Mouse (Mus musculus) liver, postnatal 0 days (tissue): Measurements from ENCODE around the gene Dgkb. TPM values are rescaled to one million over a fixed set of nuclear protein-coding genes. Genes with fewer than 3 reads are reported as not detected.

Source experiments
- ATAC-seq: fragments of 200-750 bp; cut with Nextera tagmentation; 2 replicates; pipeline ENCODE4 v1.8.0; 2017; ENCODE audit warnings: mild to moderate bottlenecking, moderate library complexity
- DNase-seq: peaks from one replicate; pipeline ENCODE4 v3.0.0-alpha.2; 2016
- H3K27ac ChIP-seq: fragments of 300-500 bp; sonication (generic); 2 replicates; pipeline ENCODE4 v1.5.1; 2014; ENCODE audit warnings: antibody characterized with exemption, moderate library complexity, mild to moderate bottlenecking, low read depth
- H3K27me3 ChIP-seq: fragments of 300-500 bp; sonication (generic); 2 replicates; pipeline ENCODE4 v1.6.1; 2014; ENCODE audit warnings: low read length, control low read depth, mixed read lengths; ENCODE audit not compliant: insufficient read depth
- H3K36me3 ChIP-seq: fragments of 300-500 bp; sonication (generic); replicated peaks from 2 replicates; pipeline ENCODE4 v1.6.1; 2014; ENCODE audit warnings: mild to moderate bottlenecking, control low read depth, low read length, moderate library complexity, mixed read lengths; ENCODE audit not compliant: insufficient read depth
- H3K4me1 ChIP-seq: fragments of 300-500 bp; sonication (generic); 2 replicates; pipeline ENCODE4 v1.6.1; 2014; ENCODE audit warnings: antibody characterized with exemption, mild to moderate bottlenecking, control low read depth; ENCODE audit not compliant: insufficient read depth
- H3K4me2 ChIP-seq: fragments of 300-500 bp; sonication (generic); 2 replicates; pipeline ENCODE4 v1.6.1; 2014; ENCODE audit warnings: low read depth, mild to moderate bottlenecking, low read length, moderate library complexity, mixed read lengths
- H3K4me3 ChIP-seq: fragments of 300-500 bp; sonication (generic); 2 replicates; pipeline ENCODE4 v1.5.1; 2014; ENCODE audit warnings: low read depth, low read length
- H3K9ac ChIP-seq: fragments of 300-500 bp; sonication (generic); replicated peaks from 2 replicates; pipeline ENCODE4 v1.6.1; 2014; ENCODE audit warnings: mild to moderate bottlenecking, moderate library complexity
- H3K9me3 ChIP-seq: fragments of 300-500 bp; sonication (generic); 2 replicates; pipeline ENCODE4 v1.6.1; 2016; ENCODE audit warnings: mild to moderate bottlenecking, control low read depth, low read length, mixed read lengths
- CTCF ChIP-seq: sonication (generic); IDR thresholded peaks from 2 replicates; pipeline ENCODE4 v1.5.1; 2016; ENCODE audit warnings: antibody characterized with exemption, low read depth
- EP300 ChIP-seq: IDR thresholded peaks from 2 replicates; pipeline ENCODE4 v1.6.1; 2016; ENCODE audit warnings: antibody characterized with exemption, low read depth, mild to moderate bottlenecking
- WGBS: fragments of 180-500 bp; shearing (Covaris S2); extraction: QIAGEN DNeasy Blood & Tissue Kit; methylation state at CpG from one replicate; pipeline ENCODE4 v1.1.7; 2014; ENCODE audit not compliant: insufficient replicate concordance; 5-methylcytosine and 5-hydroxymethylcytosine counted together
- polyA plus RNA-seq: library from polyadenylated mRNA; unstranded; fragments of >200 nt; fragmentation: Nextera tagmentation; extraction: Ambion mirVana; gene quantifications from 2 replicates; pipeline ENCODE4 v1.2.1, GENCODE M21; 2015

Dgkb gene
- polyA plus RNA-seq, 1 experiment from 2014 or later: not detected

- WGBS: 66% methylated on average over 3 of the region's 3 CpGs
- ATAC-seq (no peak), DNase-seq (no peak)
- no peaks in the 10 kb centered on the region for H3K36me3 ChIP-seq
- no peaks in the 10 kb centered on the region for H3K9me3 ChIP-seq
- no peak overlapping the region for H3K4me2 ChIP-seq
- no peak overlapping the region for H3K27ac ChIP-seq
- no peaks in the 10 kb centered on the region for H3K4me1 ChIP-seq
- H3K9ac ChIP-seq: no peak overlapping the region
- no peaks in the 10 kb centered on the region for H3K27me3 ChIP-seq
- H3K4me3 ChIP-seq: no peak overlapping the region
- TF ChIP-seq EP300 (no peak), CTCF (no peak)
Observed at GRCm38 (mm10) chr12:38374159-38374558, 556.6 kb downstream of the Dgkb start.

- ATAC-seq (no peak), DNase-seq (no peak)
- WGBS: 73% methylated on average over 6 of the region's 6 CpGs
- TF ChIP-seq EP300 (no peak), CTCF (no peak)
- Histone ChIP-seq H3K4me3 (no peak overlapping the region), H3K4me1 (no peaks in the 10 kb centered on the region), H3K9ac (no peak overlapping the region), H3K36me3 (no peaks in the 10 kb centered on the region), H3K27me3 (no peaks in the 10 kb centered on the region), H3K4me2 (no peak overlapping the region), H3K27ac (no peak overlapping the region), H3K9me3 (no peaks in the 10 kb centered on the region)
Observed at GRCm38 (mm10) chr12:38385942-38386341, 568.4 kb downstream of the Dgkb start.

GRCm38 (mm10) chr12:38386991-38387390, 569.5 kb downstream of the Dgkb start:
- DNase-seq (no peak), ATAC-seq (no peak)
- Histone ChIP-seq H3K9ac (no peak overlapping the region), H3K4me3 (no peak overlapping the region), H3K4me1 (no peaks in the 10 kb centered on the region), H3K36me3 (no peaks in the 10 kb centered on the region), H3K27me3 (no peaks in the 10 kb centered on the region), H3K4me2 (no peak overlapping the region), H3K27ac (no peak overlapping the region), H3K9me3 (no peaks in the 10 kb centered on the region)
- WGBS: 74% methylated on average over 1 of the region's 1 CpGs
- TF ChIP-seq EP300 (no peak), CTCF (no peak)

GRCm38 (mm10) chr12:38387654-38388053, 570.1 kb downstream of the Dgkb start:
- Histone ChIP-seq H3K9ac (no peak overlapping the region), H3K4me2 (no peak overlapping the region), H3K4me1 (no peaks in the 10 kb centered on the region), H3K36me3 (no peaks in the 10 kb centered on the region), H3K4me3 (no peak overlapping the region), H3K9me3 (no peaks in the 10 kb centered on the region), H3K27ac (no peak overlapping the region), H3K27me3 (no peaks in the 10 kb centered on the region)
- TF ChIP-seq EP300 (no peak), CTCF (no peak)
- DNase-seq (no peak), ATAC-seq (no peak)
- WGBS: 65% methylated on average over 2 of the region's 2 CpGs

GRCm38 (mm10) chr12:38388243-38388642, 570.7 kb downstream of the Dgkb start:
- DNase-seq: no peak
- Histone ChIP-seq H3K27ac (no peak overlapping the region), H3K27me3 (no peaks in the 10 kb centered on the region), H3K36me3 (no peaks in the 10 kb centered on the region), H3K4me1 (no peaks in the 10 kb centered on the region), H3K9ac (no peak overlapping the region), H3K4me2 (no peak overlapping the region), H3K9me3 (no peaks in the 10 kb centered on the region), H3K4me3 (no peak overlapping the region)
- no peak for TF ChIP-seq EP300
- no peak for TF ChIP-seq CTCF
- no peak for ATAC-seq
- WGBS: 66% methylated on average over 5 of the region's 5 CpGs

- TF ChIP-seq EP300 (no peak), CTCF (no peak)
- no peak overlapping the region for H3K4me3 ChIP-seq
- H3K4me1 ChIP-seq: no peaks in the 10 kb centered on the region
- no peak overlapping the region for H3K4me2 ChIP-seq
- H3K27me3 ChIP-seq: no peaks in the 10 kb centered on the region
- no peak overlapping the region for H3K9ac ChIP-seq
- DNase-seq (no peak), ATAC-seq (no peak)
- no peak overlapping the region for H3K27ac ChIP-seq
- no peaks in the 10 kb centered on the region for H3K9me3 ChIP-seq
- H3K36me3 ChIP-seq: no peaks in the 10 kb centered on the region
- 63% methylated on average over 14 of the region's 14 CpGs for WGBS
Observed at GRCm38 (mm10) chr12:38397754-38398312, 580.3 kb downstream of the Dgkb start.

GRCm38 (mm10) chr12:38400089-38400488, 582.6 kb downstream of the Dgkb start:
- Histone ChIP-seq H3K9me3 (no peaks in the 10 kb centered on the region), H3K36me3 (no peaks in the 10 kb centered on the region), H3K27me3 (no peaks in the 10 kb centered on the region), H3K27ac (no peak overlapping the region), H3K4me1 (no peaks in the 10 kb centered on the region), H3K9ac (no peak overlapping the region), H3K4me2 (no peak overlapping the region), H3K4me3 (no peak overlapping the region)
- 67% methylated on average over 4 of the region's 4 CpGs for WGBS
- no peak for ATAC-seq
- TF ChIP-seq CTCF (no peak), EP300 (no peak)
- no peak for DNase-seq
